Mouse (Mus musculus) liver, postnatal 0 days (tissue): ENCODE results near the gene Gm20388. TPM values are rescaled to one million over a fixed set of nuclear protein-coding genes. Genes with fewer than 3 reads are reported as not detected.

Source experiments
- ATAC-seq: fragments of 200-750 bp; cut with Nextera tagmentation; 2 replicates; pipeline ENCODE4 v1.8.0; 2017; ENCODE audit warnings: mild to moderate bottlenecking, moderate library complexity
- DNase-seq: peaks from one replicate; pipeline ENCODE4 v3.0.0-alpha.2; 2016
- H3K27ac ChIP-seq: fragments of 300-500 bp; sonication (generic); 2 replicates; pipeline ENCODE4 v1.5.1; 2014; ENCODE audit warnings: antibody characterized with exemption, moderate library complexity, mild to moderate bottlenecking, low read depth
- H3K27me3 ChIP-seq: fragments of 300-500 bp; sonication (generic); 2 replicates; pipeline ENCODE4 v1.6.1; 2014; ENCODE audit warnings: low read length, control low read depth, mixed read lengths; ENCODE audit not compliant: insufficient read depth
- H3K36me3 ChIP-seq: fragments of 300-500 bp; sonication (generic); replicated peaks from 2 replicates; pipeline ENCODE4 v1.6.1; 2014; ENCODE audit warnings: mild to moderate bottlenecking, control low read depth, low read length, moderate library complexity, mixed read lengths; ENCODE audit not compliant: insufficient read depth
- H3K4me1 ChIP-seq: fragments of 300-500 bp; sonication (generic); 2 replicates; pipeline ENCODE4 v1.6.1; 2014; ENCODE audit warnings: antibody characterized with exemption, mild to moderate bottlenecking, control low read depth; ENCODE audit not compliant: insufficient read depth
- H3K4me2 ChIP-seq: fragments of 300-500 bp; sonication (generic); 2 replicates; pipeline ENCODE4 v1.6.1; 2014; ENCODE audit warnings: low read depth, mild to moderate bottlenecking, low read length, moderate library complexity, mixed read lengths
- H3K4me3 ChIP-seq: fragments of 300-500 bp; sonication (generic); 2 replicates; pipeline ENCODE4 v1.5.1; 2014; ENCODE audit warnings: low read depth, low read length
- H3K9ac ChIP-seq: fragments of 300-500 bp; sonication (generic); replicated peaks from 2 replicates; pipeline ENCODE4 v1.6.1; 2014; ENCODE audit warnings: mild to moderate bottlenecking, moderate library complexity
- H3K9me3 ChIP-seq: fragments of 300-500 bp; sonication (generic); 2 replicates; pipeline ENCODE4 v1.6.1; 2016; ENCODE audit warnings: mild to moderate bottlenecking, control low read depth, low read length, mixed read lengths
- CTCF ChIP-seq: sonication (generic); IDR thresholded peaks from 2 replicates; pipeline ENCODE4 v1.5.1; 2016; ENCODE audit warnings: antibody characterized with exemption, low read depth
- EP300 ChIP-seq: IDR thresholded peaks from 2 replicates; pipeline ENCODE4 v1.6.1; 2016; ENCODE audit warnings: antibody characterized with exemption, low read depth, mild to moderate bottlenecking
- WGBS: fragments of 180-500 bp; shearing (Covaris S2); extraction: QIAGEN DNeasy Blood & Tissue Kit; methylation state at CpG from one replicate; pipeline ENCODE4 v1.1.7; 2014; ENCODE audit not compliant: insufficient replicate concordance; 5-methylcytosine and 5-hydroxymethylcytosine counted together
- polyA plus RNA-seq: library from polyadenylated mRNA; unstranded; fragments of >200 nt; fragmentation: Nextera tagmentation; extraction: Ambion mirVana; gene quantifications from 2 replicates; pipeline ENCODE4 v1.2.1, GENCODE M21; 2015

The Gm20388 gene
- polyA plus RNA-seq, 1 experiment from 2014 or later, result not detected

- TF ChIP-seq CTCF, result no peak
- no peak for TF ChIP-seq EP300
- WGBS, result 63% methylated on average over 5 of the region's 5 CpGs
- no peaks in the 10 kb centered on the region for H3K27me3 ChIP-seq
- no peaks in the 10 kb centered on the region for H3K9me3 ChIP-seq
- ATAC-seq (no peak), DNase-seq (no peak)
- no peak overlapping the region for H3K9ac ChIP-seq
- no peaks in the 10 kb centered on the region for H3K36me3 ChIP-seq
- no peak overlapping the region for H3K27ac ChIP-seq
- no peaks in the 10 kb centered on the region for H3K4me1 ChIP-seq
- no peak overlapping the region for H3K4me3 ChIP-seq
- H3K4me2 ChIP-seq, result no peak overlapping the region
These were observed 1257.4 kb downstream of the Gm20388 start for GRCm38 (mm10) chr8:121168033-121168432.

GRCm38 (mm10) chr8:121170116-121170515, 1259.5 kb downstream of the Gm20388 start:
- no peaks in the 10 kb centered on the region for H3K9me3 ChIP-seq
- H3K4me2 ChIP-seq, result no peak overlapping the region
- no peak for TF ChIP-seq CTCF
- no peak for TF ChIP-seq EP300
- no peaks in the 10 kb centered on the region for H3K36me3 ChIP-seq
- H3K9ac ChIP-seq, result no peak overlapping the region
- no peak overlapping the region for H3K4me3 ChIP-seq
- no peak overlapping the region for H3K27ac ChIP-seq
- DNase-seq, result no peak
- WGBS, result 43% methylated on average over 7 of the region's 7 CpGs
- no peaks in the 10 kb centered on the region for H3K4me1 ChIP-seq
- ATAC-seq, result no peak
- H3K27me3 ChIP-seq, result no peaks in the 10 kb centered on the region

- no peak overlapping the region for H3K9ac ChIP-seq
- peak overlapping the region; percentile 40 for H3K4me2 ChIP-seq
- no peaks in the 10 kb centered on the region for H3K9me3 ChIP-seq
- DNase-seq (no peak), ATAC-seq (peak; percentile 36; the same call in 1 of the 2 replicates)
- no peaks in the 10 kb centered on the region for H3K27me3 ChIP-seq
- no peak overlapping the region for H3K4me3 ChIP-seq
- no peaks in the 10 kb centered on the region for H3K4me1 ChIP-seq
- TF ChIP-seq EP300, result no peak; the same call in 1 of the 2 replicates
- TF ChIP-seq CTCF, result no peak
- WGBS, result 37% methylated on average over 27 of the region's 27 CpGs
- H3K27ac ChIP-seq, result no peak overlapping the region
- H3K36me3 ChIP-seq, result no peaks in the 10 kb centered on the region
These were observed 1260.2 kb downstream of the Gm20388 start for GRCm38 (mm10) chr8:121170626-121171552.

- 70% methylated on average over 8 of the region's 8 CpGs for WGBS
- H3K36me3 ChIP-seq, result no peaks in the 10 kb centered on the region
- no peaks in the 10 kb centered on the region for H3K27me3 ChIP-seq
- ATAC-seq (no peak), DNase-seq (no peak)
- no peaks in the 10 kb centered on the region for H3K9me3 ChIP-seq
- no peaks in the 10 kb centered on the region for H3K4me1 ChIP-seq
- no peak overlapping the region for H3K9ac ChIP-seq
- H3K4me3 ChIP-seq, result no peak overlapping the region
- no peak overlapping the region for H3K4me2 ChIP-seq
- no peak overlapping the region for H3K27ac ChIP-seq
- TF ChIP-seq EP300 (no peak), CTCF (no peak)
These were observed 1261.9 kb downstream of the Gm20388 start for GRCm38 (mm10) chr8:121172567-121172966.

- 57% methylated on average over 10 of the region's 10 CpGs for WGBS
- DNase-seq (no peak), ATAC-seq (no peak)
- H3K9me3 ChIP-seq, result no peaks in the 10 kb centered on the region
- no peak overlapping the region for H3K9ac ChIP-seq
- H3K27me3 ChIP-seq, result no peaks in the 10 kb centered on the region
- H3K36me3 ChIP-seq, result no peaks in the 10 kb centered on the region
- no peak overlapping the region for H3K4me2 ChIP-seq
- H3K4me3 ChIP-seq, result no peak overlapping the region
- H3K4me1 ChIP-seq, result no peaks in the 10 kb centered on the region
- TF ChIP-seq CTCF (no peak), EP300 (no peak)
- H3K27ac ChIP-seq, result no peak overlapping the region
These were observed 1263.5 kb downstream of the Gm20388 start for GRCm38 (mm10) chr8:121174178-121174577.

- no peak for DNase-seq
- no peak for ATAC-seq
- H3K4me2 ChIP-seq, result no peak overlapping the region
- H3K4me3 ChIP-seq, result no peak overlapping the region
- no peaks in the 10 kb centered on the region for H3K27me3 ChIP-seq
- H3K9me3 ChIP-seq, result no peaks in the 10 kb centered on the region
- TF ChIP-seq CTCF (no peak), EP300 (no peak)
- H3K4me1 ChIP-seq, result no peaks in the 10 kb centered on the region
- no peak overlapping the region for H3K9ac ChIP-seq
- WGBS, result 67% methylated on average over 28 of the region's 30 CpGs
- H3K27ac ChIP-seq, result no peak overlapping the region
- H3K36me3 ChIP-seq, result no peaks in the 10 kb centered on the region
These were observed 1264.3 kb downstream of the Gm20388 start for GRCm38 (mm10) chr8:121174721-121175539.
